Mouse (Mus musculus): ENCODE results near the gene Cnpy1.

GRCm38 (mm10) chr5:28179237-28179790, 66.3 kb downstream of the Cnpy1 start:
- no peak for TF ChIP-seq EP300 (IDR thresholded peaks at IDR 0.05; ENCODE audit: low read depth in 1 of 2, low read length in 2 of 2)
- no peak for TF ChIP-seq MAFK (IDR thresholded peaks at IDR 0.05; ENCODE audit: borderline replicate concordance, low read depth, low read length)
- no peak for TF ChIP-seq ZNF384 (IDR thresholded peaks at IDR 0.05; ENCODE audit: low read depth, low read length)
- TF ChIP-seq MYC (IDR thresholded peaks at IDR 0.05; ENCODE audit: low read depth, low read length): no peak
- no peak for TF ChIP-seq USF1 (IDR thresholded peaks at IDR 0.05; ENCODE audit: low read depth, low read length)
- no peak for TF ChIP-seq TAL1 (IDR thresholded peaks at IDR 0.05; ENCODE audit: low read length)
- no peak for TF ChIP-seq MAX (IDR thresholded peaks at IDR 0.05; ENCODE audit: low read length)
- no peak for TF ChIP-seq CTCF (IDR thresholded peaks at IDR 0.05 in 2 of 3, conservative IDR thresholded peaks at IDR 0.05 in 1 of 3; ENCODE audit: control insufficient read depth in 1 of 3, insufficient read depth in 1 of 3, low read depth in 2 of 3, low read length in 3 of 3, poor library complexity in 1 of 3, severe bottlenecking in 1 of 3)
- no peak for TF ChIP-seq MAZ (IDR thresholded peaks at IDR 0.05; ENCODE audit: low read depth, low read length)
